Mouse (Mus musculus): ENCODE results near the gene Stac.
A peak's percentile ranks its signal among the peaks of the same experiment; 100 is the strongest.

Stac gene

DNA sequence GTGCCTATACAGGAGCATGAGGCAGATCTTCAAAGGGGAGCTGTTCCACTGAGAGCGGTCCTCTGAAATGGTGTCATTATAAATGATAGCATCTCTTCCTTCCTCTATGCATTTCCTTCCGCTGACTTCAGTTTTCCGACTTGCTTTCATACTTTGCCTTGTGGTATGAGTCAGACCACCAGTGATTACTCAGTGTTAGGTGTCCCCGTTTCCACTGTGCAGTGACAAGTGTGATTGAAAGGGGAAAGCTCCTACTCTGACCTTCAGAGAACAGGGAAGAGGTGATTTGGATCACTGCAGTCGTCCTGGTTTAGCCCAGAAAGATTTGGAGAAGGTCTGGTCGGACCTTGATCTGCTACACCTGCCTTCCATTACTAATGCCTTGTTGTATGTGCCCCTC lies 81.4 kb downstream of the Stac start:
- peak; percentile 24 to 76 for DNase-seq (ENCODE audit: inconsistent age in 2 of 2, low spot score in 1 of 2)

DNA sequence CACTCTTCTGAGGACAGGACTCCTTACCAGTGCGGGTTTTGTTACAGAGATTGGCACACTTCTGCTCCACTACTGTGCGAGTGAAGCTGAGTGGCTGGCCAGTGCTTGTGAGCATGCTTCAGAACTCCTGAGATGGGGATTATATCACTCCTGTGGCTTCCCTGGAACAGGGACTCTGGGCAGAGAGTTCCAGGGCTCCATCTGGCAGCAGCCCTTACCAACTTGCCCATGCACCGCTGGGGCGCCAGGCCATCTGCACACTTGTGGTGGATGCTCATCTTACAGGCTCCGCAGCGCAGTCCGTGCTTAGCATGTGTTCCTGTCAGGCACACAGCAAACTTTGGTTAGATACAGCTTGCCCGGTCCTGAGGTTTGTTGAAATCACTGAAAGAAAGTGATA lies 83.5 kb downstream of the Stac start:
- no peak for DNase-seq (ENCODE audit: inconsistent age in 2 of 2, low spot score in 1 of 2)

DNA sequence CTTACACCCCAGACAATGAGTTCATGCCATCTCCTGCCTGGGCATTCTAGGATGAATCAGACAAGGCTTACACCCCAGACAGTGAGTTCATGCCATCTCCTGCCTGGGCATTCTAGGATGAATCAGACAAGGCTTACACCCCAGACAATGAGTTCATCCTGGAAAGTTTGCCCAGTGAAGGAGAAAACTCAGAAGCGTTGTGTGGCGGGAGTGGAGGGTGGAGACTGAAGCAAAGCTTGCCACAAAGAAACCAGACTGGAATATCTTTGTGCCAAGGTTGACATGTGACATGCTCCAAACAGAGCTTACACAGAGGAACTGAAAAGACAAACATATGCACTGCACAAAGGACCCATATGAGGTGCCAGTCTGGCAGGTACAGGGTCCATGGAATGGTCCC lies 102.6 kb downstream of the Stac start:
- no peak for DNase-seq (ENCODE audit: inconsistent age in 2 of 2, low spot score in 1 of 2)

DNA sequence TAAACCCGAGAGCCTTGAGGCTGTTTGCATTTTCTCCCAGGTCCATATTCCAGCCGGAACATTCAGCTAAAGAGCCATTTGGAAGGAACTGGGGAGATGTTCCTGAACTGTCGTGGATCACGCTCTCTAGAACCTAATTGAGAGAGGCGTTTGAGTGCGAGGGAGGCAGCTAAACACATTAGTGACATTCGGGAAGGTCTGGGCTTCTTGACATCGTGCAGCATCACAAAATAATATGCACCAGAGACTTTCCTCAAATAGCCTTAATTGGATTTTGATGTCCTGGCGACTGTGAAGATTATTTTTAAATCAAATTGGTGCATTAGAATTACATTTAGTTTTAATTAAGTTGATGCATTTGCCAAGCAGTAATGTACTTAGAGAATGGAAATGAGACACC lies 111.4 kb downstream of the Stac start:
- peak; percentile 23 to 52 for DNase-seq (ENCODE audit: inconsistent age in 2 of 2, low spot score in 1 of 2)

DNA sequence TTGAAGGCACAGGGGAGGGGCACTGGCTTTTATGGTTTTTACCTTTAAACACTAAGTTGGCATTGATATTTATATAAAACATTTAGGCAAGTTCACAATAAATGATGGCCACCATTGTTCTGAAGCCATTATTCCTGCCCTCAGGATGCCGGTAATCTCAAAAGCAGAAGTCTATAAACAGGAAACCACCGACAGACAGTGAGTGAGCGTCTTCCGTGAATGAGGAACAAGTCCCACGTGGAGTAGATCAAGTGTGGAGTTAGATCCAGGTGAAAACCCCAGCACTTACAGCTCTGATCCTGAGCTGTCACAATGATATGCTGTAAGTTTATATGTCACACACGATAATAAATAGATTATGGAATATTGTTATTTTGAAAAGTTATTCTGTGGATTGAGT lies 112.7 kb downstream of the Stac start:
- no peak for DNase-seq (ENCODE audit: inconsistent age in 2 of 2, low spot score in 1 of 2)

DNA sequence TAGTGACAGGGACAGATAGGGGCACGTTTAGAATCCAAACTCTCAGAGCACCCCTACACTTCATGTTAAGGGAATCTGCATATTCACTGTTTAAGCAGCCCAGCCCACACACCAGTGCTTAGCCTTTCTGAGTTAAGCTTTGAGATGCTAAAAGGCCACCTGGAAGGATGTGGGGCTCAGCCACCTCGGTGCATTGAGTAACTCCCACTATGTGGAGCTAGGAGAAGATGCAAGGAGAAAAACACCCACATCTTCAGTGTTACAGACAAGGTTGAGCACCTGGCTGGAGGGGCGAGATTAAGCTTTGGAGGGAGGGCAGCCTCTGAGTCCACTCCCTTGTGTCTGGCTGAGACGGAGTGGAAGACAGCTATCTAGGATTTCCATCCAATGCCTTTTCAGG lies 114.3 kb downstream of the Stac start:
- DNase-seq (ENCODE audit: inconsistent age in 2 of 2, low spot score in 1 of 2): no peak

DNA sequence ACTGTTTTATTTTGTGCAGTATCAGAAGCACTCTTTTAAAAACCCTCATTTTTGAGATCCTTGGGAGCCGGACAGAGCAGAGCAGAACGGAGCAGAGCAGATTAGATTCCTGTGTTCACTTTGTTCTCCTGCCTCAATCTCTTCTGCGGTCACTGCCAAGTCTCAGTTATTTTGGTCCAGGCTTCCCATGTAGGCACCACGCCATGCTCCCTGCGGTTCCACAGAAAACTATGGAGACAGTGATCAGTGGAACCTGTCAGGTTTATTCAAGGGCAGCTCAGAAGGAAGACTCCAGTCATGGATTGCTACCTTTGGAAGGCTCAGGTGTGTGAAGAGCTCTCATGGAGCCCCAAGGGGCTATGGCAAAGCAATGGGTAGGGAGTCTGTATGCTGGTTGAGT lies 116.3 kb downstream of the Stac start:
- no peak for DNase-seq (ENCODE audit: inconsistent age in 2 of 2, low spot score in 1 of 2)

DNA sequence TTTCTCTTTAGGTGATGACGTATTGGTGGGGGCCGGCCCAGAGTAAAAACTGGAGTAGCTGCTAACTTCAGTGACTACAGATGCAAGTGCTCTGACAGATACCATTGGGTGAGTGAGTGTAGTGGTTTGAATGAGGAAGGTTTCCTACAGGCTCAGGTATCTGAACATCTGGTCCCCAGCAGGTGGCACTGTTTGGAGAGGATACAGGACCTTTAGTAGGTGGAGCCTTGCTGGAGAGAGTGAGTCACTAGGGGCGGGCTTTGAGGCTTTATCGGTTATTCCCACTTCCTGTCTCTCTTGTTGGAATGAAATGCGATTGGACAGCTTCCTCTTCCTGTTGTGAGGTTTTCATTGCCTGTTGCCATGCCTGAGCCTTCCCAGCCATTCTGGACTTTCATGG lies 118.5 kb downstream of the Stac start:
- peak; percentile 16 to 59 for DNase-seq (ENCODE audit: inconsistent age in 2 of 2, low spot score in 1 of 2)

DNA sequence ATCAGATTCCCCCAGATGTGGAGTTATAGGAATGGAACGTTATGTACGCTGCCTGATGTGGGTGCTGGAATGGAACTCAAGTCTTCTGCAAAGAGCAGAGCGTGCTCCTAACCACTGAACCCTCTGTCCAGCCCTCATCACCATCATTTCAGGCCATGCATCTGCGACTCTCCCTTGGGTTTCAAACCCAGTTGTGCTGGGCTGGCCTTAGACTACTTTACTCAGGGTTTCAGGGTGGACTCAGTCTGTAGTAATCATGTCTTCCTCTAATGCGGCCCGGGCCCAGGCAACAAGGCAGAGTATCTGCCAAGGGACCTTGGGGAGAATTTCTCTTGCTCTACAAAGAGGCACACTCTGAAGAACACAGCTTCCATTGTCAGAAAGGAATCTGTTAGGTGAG lies 126.0 kb downstream of the Stac start:
- DNase-seq (ENCODE audit: inconsistent age in 2 of 2, low spot score in 1 of 2): no peak

DNA sequence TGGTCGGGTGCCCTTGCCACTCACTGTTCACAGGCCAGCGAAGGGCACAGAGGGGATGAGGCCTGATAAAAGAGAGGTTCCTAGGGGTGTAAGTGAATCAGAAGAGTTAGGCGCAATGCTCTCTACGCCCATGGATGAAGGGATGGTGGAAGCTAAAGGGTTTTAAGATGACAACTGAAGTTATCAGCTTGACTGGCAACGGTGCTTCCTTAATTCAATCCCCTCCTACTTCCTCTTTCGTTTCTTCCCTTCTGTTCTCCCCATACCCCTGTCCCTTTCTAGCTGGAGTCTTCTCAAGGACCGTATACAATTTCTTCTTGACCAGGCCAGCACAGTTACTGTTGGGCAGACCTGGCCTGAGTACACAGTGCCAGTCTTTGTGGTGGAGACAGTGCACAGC lies 126.9 kb downstream of the Stac start:
- no peak for DNase-seq (ENCODE audit: inconsistent age in 2 of 2, low spot score in 1 of 2)

DNA sequence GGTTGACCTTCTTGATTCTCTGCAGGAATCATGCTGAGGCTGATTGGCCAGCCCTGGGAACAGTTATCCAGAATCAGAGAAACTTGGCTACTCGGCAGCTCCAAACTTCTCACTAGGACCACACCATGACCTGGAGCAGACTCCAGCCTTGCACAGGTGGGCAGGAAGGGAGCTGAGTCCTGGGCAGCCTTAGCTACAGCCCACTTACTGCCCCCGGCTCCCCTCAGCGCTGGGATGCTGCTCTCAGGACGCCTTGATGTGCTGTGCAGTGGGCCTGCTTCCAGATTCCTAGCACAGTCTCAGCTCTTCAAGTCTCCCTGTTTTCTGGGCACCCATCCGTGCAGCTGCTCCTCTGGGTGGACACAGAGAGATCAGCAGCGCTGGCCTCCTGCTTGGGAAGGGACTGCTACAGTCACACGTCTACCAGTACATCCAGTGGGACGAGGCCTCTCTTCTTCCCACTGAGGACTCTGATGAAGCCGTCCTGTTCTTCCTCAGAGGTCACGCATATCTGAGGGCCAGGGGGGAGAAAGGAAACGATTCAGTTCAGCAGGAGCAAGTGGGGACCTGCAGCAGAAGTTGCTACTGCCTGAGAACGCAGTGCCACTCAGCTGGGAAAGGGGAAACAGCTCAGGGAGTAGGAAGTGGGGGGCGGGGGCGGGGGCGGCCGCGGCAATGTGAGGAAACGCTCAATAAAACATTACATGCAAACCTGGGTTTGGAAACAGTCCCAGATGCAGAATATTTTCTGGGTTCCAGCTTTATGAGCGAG lies 127.7 kb downstream of the Stac start:
- no peak for DNase-seq (ENCODE audit: inconsistent age in 2 of 2, low spot score in 1 of 2)

DNA sequence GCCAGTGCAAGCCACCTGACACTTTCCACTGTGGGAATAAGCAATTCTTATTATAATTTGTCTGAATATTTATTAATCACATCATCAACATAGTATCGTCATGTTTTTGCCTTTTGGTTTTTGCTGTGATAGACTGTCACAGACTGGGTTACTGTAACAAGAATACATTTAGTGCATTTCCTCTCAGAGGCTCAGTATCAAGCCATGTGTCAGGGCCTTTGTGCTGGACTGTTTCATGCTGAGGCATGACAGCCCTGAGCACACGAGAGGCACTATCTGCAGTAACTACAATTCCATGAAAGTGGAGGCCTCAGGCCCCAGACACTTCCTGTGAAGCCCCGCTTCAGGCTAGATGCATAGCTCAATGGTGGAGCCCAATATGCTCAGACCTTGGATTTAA lies 133.4 kb downstream of the Stac start:
- no peak for DNase-seq (ENCODE audit: inconsistent age in 2 of 2, low spot score in 1 of 2)

DNA sequence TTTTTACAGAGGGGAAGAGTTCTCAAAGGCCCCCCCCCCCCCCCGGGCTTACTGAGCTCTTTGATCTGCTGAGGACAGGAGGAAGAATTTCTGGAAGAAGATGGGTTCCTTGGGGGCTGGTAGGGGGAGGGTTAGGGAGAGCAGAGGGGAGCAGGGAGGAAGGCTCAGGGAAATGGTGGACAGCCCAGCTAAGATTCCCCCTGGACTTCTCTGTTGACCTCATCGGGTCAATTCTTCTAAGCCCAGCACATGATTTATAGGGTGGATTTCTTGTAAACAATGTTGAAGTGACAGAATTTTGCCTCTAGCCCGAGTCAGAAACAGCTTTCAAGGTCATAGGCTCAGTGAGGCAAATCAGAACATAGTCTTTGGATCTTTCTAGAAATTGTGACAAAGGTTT lies 137.3 kb downstream of the Stac start:
- no peak for DNase-seq (ENCODE audit: inconsistent age in 2 of 2, low spot score in 1 of 2)

DNA sequence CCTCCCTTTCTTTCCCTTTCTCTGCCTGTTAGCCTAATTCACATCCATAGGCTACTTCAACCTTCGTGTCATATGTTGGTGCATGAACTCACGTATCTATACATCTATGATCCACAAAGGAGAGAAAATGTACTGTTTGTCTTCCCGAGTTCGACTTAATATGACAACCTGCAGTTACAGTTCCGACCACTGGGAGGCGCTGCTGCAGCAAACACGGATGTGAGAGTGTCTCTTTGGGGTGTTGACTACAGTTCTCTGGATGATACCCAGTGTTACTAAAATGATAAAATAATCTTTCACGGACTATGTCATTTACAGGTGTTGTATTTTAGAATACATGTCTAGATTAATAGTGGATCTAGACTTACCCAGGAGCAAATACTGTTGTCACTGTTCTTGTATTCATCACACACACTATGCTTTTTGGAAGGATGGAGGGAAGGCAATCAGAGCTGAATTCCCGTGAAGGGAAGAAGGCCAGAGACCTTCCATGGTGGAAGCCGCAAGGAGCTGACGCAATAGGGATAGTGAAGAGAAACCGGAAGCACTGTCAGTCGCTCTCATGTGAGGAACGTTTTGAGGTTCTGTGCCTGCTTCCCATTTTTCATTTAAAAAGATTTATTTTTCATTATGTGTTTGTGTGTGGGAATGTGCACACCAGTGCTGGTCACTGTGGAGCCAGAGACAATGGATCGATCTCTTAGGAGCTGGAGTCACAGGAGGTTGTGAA lies 138.5 kb downstream of the Stac start:
- peak; percentile 22 to 65 for DNase-seq (ENCODE audit: inconsistent age in 2 of 2, low spot score in 1 of 2)

DNA sequence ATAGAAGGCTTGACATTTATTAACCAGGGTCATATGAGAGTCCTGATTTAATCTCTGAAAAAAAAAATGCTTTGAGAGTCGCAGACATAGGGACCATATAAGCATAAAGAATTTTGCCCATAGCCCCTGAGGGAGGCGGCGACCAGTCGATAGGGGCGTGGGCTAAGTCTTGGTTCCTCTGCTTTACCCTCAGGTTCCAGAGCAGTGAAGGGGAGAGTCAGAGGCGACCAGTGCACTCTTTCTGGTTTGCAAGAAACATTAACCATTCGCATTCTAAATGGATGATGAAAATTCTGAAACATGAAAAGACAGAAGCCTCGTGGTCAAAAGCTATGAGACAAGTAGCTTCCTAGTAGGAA lies 139.2 kb downstream of the Stac start:
- no peak for DNase-seq (ENCODE audit: inconsistent age in 2 of 2, low spot score in 1 of 2)

DNA sequence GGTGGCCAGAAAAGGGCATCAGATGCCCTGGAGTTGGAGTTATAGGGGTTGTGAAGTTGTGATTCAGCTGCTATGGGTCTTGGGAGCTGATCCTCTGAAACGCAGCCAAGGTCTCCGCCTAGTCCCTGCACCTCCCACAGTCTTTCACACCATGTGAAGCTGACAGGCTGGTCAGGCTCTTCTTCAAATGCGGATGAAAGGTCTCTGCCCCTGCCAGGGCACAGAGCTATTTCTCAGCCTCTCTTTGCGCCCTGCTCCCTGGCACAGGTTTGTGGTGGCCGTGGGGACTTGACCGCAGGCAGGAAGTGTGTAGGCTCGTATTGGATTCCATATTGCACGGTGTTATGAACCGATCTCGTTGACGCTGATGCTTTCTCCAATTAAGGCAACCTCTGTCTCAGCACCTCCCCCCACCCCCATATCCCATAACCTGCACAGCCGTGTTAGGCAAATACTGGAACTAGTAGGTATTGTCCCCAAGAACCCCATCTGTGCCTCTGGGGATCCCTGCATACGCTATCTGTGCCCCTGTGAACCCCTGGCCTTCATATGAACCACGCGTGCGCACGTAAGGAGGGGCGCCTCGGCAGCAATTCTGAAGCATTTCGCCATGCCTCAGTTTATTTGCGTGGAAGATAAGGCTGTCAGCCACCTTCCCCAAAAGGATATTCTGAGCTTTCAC lies 139.7 kb downstream of the Stac start:
- no peak for DNase-seq (ENCODE audit: inconsistent age in 2 of 2, low spot score in 1 of 2)

DNA sequence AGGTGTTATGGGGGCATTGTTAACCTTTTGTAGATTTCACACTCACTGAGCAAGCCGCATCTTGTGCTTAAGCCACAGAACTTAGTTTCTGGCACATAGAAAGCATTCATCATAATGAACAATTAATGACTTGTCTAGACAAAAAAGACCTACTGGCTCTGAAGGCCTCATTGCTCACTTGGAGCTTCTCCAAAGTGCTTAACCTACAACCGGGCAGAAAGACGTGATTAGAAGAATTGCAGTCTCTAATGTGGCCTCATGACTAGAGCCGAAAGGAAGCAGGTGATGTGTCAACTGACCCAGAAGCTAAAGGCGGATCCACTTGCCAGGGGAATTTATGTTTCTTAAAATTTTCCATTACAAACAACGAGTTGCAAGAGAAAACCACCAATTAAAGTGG lies 147.5 kb downstream of the Stac start:
- DNase-seq (ENCODE audit: inconsistent age in 2 of 2, low spot score in 1 of 2): no peak

DNA sequence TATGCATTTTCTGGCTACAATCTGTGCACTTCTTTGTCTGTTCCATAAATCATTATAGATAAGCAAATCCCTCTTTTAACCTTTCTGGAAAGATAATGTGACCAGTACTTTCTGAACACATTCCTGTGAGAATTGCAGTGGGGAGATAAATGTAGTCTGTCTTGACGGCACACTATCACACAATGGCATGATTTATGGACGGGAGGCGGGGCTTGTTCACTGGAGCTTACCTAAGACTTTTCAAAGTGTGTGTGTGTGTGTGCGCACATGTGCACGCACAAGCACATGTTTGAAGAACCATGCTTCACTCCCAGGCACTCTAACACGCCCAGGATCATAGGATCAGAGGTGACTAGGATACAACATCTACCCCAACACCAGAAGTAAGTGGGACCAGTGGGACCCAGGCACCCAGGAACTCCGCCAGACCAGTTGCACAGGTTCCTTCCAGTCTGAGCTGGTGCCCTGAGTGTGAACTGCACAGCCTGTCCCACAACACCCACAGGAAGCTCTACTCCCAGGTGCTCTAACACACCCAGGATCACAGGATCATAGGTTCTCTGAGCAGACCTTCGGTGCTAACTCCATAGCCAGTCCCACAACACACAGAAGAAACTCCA lies 154.6 kb downstream of the Stac start:
- DNase-seq (ENCODE audit: inconsistent age in 2 of 2, low spot score in 1 of 2): no peak

DNA sequence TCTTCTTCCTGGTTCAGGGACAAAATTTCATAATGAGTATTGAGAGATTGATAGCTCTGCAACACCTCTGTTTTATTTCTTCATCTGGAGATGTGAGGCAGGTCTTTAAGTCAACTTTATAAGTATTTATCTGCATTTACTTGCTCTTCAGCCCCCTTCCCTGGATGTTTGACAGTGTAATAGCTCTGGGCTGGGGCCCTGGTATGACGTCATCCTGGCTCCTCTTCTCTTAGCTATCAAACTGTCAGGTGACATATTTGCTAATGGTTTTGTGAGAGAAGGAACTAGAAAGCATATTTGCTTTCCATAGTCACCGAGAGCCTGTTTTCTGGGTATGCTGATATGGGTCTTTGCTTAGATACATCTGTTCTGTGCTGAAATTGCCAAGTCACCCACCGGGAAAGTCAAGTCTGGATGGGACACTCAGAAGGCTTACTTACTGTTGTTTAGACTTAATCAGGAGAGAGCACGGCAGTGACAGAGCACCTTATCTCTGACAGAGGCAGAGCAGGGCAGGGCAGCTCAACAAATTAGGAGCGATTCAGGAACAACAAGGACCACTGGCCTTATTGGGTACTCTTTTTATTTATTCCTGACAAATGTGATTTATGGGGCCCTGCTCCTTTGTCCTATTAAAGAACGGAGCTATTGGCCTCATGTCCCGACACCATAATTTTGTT lies 155.3 kb downstream of the Stac start:
- no peak for DNase-seq (ENCODE audit: inconsistent age in 2 of 2, low spot score in 1 of 2)

DNA sequence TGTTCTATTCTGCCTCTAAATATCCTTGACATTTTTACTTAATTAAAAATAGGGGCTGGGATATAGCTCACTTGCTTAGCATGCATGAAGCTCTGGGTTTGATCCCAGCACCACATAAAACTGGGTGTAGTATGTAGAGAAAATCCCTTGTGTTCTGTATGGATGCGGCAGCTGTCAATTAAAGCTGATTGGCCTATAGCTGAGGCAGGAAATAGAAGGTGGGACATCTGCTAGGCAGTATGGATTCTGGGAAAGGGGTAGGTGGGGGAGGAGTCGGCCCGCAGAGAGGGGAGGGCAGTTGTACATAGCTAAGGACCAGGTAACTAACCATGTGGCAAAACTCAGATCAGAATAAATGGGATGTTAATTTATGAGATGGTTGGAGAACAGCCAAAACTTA lies 166.3 kb downstream of the Stac start:
- DNase-seq (ENCODE audit: inconsistent age in 2 of 2, low spot score in 1 of 2): no peak

DNA sequence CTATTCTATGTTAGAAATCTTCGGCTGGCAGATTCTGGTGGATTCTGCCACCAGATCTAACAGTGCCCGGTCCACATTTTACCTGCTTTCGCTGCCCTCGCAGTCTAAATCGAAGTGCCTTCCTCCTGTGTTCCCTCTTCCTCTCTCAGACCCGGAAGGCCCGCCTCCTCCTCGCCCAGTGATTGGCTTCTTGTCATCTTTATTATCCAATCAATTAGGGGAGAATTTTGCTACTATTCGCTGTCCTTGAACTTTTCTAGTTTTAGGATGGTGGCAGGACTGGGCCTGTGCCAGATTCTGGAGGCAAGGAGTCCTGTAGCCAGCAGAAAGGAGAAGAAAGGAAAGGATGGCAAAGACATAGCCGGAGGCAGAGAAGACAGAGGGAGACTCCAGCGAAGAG lies 167.0 kb downstream of the Stac start:
- no peak for DNase-seq (ENCODE audit: inconsistent age in 2 of 2, low spot score in 1 of 2)

Data from adrenal gland, adult (tissue).